Mouse (Mus musculus) forebrain, embryonic 12.5 days (tissue): ENCODE results near the gene Lactbl1. TPM values are rescaled to one million over a fixed set of nuclear protein-coding genes. Genes with fewer than 3 reads are reported as not detected.

Source experiments
- ATAC-seq: fragments of 200-750 bp; cut with Nextera tagmentation; 2 replicates; pipeline ENCODE4 v1.8.0; 2017; ENCODE audit warnings: moderate TSS enrichment; ENCODE audit not compliant: low FRiP score
- H3K27ac ChIP-seq: fragments of 300-500 bp; sonication (generic); 2 replicates; pipeline ENCODE4 v1.5.1; 2016; ENCODE audit warnings: mild to moderate bottlenecking
- H3K27me3 ChIP-seq: fragments of 300-500 bp; sonication (generic); 2 replicates; pipeline ENCODE4 v1.6.1; 2016; ENCODE audit warnings: mild to moderate bottlenecking
- H3K36me3 ChIP-seq: fragments of 300-500 bp; sonication (generic); replicated peaks from 2 replicates; pipeline ENCODE4 v1.6.1; 2016; ENCODE audit warnings: mild to moderate bottlenecking
- H3K4me1 ChIP-seq: fragments of 300-500 bp; sonication (generic); 2 replicates; pipeline ENCODE4 v1.6.1; 2016
- H3K4me2 ChIP-seq: fragments of 300-500 bp; sonication (generic); 2 replicates; pipeline ENCODE4 v1.6.1; 2016; ENCODE audit warnings: mild to moderate bottlenecking, moderate library complexity
- H3K4me3 ChIP-seq: fragments of 300-500 bp; sonication (generic); replicated peaks from 2 replicates; pipeline ENCODE4 v1.5.1; 2016; ENCODE audit warnings: mild to moderate bottlenecking
- H3K9ac ChIP-seq: fragments of 300-500 bp; sonication (generic); 2 replicates; pipeline ENCODE4 v1.6.1; 2016; ENCODE audit warnings: mild to moderate bottlenecking
- H3K9me3 ChIP-seq: fragments of 300-500 bp; sonication (generic); 2 replicates; pipeline ENCODE4 v1.6.1; 2016
- WGBS: fragments of 180-500 bp; shearing (Covaris S2); methylation state at CpG from one replicate; pipeline ENCODE4 v1.1.7; 2016; 5-methylcytosine and 5-hydroxymethylcytosine counted together
- polyA plus RNA-seq: library from polyadenylated mRNA; unstranded; fragments of >200 nt; fragmentation: Nextera tagmentation; extraction: Ambion mirVana; gene quantifications from 2 replicates; pipeline ENCODE4 v1.2.1, GENCODE M21; 2016

Gene Lactbl1
- polyA plus RNA-seq, 1 experiment from 2014 or later = 0.08 TPM

DNA sequence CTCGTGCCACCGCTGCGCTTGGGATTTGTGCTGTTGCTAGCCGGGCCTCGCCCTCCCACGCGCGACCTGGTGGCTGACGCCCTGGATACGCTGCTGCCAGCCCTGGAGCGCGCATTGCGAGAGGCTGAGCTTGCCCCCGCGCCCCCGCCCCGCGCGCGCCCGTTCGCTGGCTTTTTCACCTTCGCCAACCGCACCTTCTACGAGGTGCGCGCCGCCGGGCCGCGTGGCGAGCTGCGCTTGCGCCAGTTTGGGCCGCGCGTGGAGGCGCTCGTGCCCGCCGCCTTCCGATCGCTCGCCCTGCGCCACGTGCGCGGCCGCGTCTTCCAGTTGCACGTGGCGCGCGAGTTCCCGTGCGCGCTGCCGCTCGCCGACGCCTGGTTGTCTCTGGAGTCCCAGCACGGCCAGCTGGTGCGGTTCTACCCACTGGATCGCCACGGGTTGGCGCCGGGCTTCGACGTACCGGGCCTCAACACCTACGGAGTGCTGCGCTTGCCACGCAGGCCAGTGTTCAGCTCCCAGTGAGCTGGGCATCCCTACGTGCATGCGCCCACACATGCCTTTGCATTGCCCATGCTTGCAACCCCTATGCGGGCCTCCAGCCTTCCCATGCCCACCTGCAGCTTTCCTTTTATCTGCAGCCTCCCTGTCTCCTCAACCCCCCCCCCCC lies 15.3 kb downstream of the Lactbl1 start:
- peaks cover 38% of the 10 kb centered on the region for H3K27me3 ChIP-seq
- peak overlapping the region; percentile 78 for H3K4me2 ChIP-seq
- H3K27ac ChIP-seq = 0 out of 2 replicates have a peak overlapping the region, but pooled peaks have one; percentile 5
- H3K9me3 ChIP-seq = 0 out of 2 replicates have a peak, but pooled peaks cover 3% of the 10 kb centered on the region
- WGBS = 2% methylated on average over 72 of the region's 76 CpGs
- no peaks in the 10 kb centered on the region for H3K36me3 ChIP-seq
- H3K4me1 ChIP-seq = peaks cover 26% of the 10 kb centered on the region
- peak; percentile 55 for ATAC-seq
- peak overlapping the region; percentile 52 for H3K4me3 ChIP-seq
- peak overlapping the region; percentile 47 for H3K9ac ChIP-seq

GRCm38 (mm10) chr4:136638230-136638750 lies 15.9 kb downstream of the Lactbl1 start:
- Histone ChIP-seq H3K4me2 (peak overlapping the region; percentile 78), H3K4me3 (peak overlapping the region; percentile 52), H3K27me3 (peaks cover 38% of the 10 kb centered on the region), H3K4me1 (peaks cover 26% of the 10 kb centered on the region), H3K27ac (no peak overlapping the region), H3K9me3 (0 out of 2 replicates have a peak, but pooled peaks cover 3% of the 10 kb centered on the region), H3K36me3 (no peaks in the 10 kb centered on the region), H3K9ac (0 out of 2 replicates have a peak overlapping the region, but pooled peaks have one; percentile 17)
- peak; percentile 42 for ATAC-seq
- 24% methylated on average over 7 of the region's 7 CpGs for WGBS

DNA sequence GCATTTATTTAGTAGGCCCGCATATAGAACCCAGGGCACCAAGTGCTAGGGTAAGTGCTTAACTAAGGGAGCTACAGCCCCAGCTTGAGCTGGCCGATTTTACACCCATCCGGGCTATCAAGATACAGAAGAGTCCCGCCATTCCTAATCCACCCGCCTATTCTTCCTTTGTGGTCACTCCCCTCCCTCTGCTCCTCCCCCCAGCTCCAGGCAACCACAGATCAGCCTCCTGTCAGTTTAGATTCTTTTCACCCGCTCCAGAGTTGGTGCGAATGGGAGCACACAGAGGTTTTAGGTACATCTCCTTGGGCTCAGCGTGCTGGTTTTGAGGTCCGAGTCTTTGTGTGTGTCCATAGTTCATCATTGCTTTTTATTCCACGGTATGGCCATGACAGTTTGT lies 16.5 kb downstream of the Lactbl1 start:
- H3K9ac ChIP-seq = peak overlapping the region; percentile 17; the same call in 1 of the 2 replicates
- 0 out of 2 replicates have a peak, but pooled peaks cover 2% of the 10 kb centered on the region for H3K9me3 ChIP-seq
- peaks cover 38% of the 10 kb centered on the region for H3K27me3 ChIP-seq
- WGBS = 2% methylated on average over 10 of the region's 10 CpGs
- 0 out of 2 replicates have a peak overlapping the region, but pooled peaks have one; percentile 7 for H3K4me3 ChIP-seq
- peaks cover 26% of the 10 kb centered on the region for H3K4me1 ChIP-seq
- peak overlapping the region; percentile 78 for H3K4me2 ChIP-seq
- peak; percentile 48 for ATAC-seq
- H3K36me3 ChIP-seq = no peaks in the 10 kb centered on the region
- no peak overlapping the region for H3K27ac ChIP-seq

- peak; percentile 22; the same call in 1 of the 2 replicates for ATAC-seq
- Histone ChIP-seq H3K4me1 (peaks cover 28% of the 10 kb centered on the region), H3K4me3 (no peak overlapping the region), H3K9me3 (no peaks in the 10 kb centered on the region), H3K36me3 (peaks cover 5% of the 10 kb centered on the region; the same call in 1 of the 2 replicates), H3K4me2 (no peak overlapping the region), H3K27ac (peak overlapping the region; percentile 16; the same call in 1 of the 2 replicates), H3K9ac (peak overlapping the region; percentile 5; the same call in 1 of the 2 replicates), H3K27me3 (no peaks in the 10 kb centered on the region)
- WGBS = 13% methylated on average over 11 of the region's 11 CpGs
These were observed 26.6 kb downstream of the Lactbl1 start for GRCm38 (mm10) chr4:136648922-136649479.

GRCm38 (mm10) chr4:136649480-136650196 lies 27.2 kb downstream of the Lactbl1 start:
- H3K36me3 ChIP-seq = peaks cover 9% of the 10 kb centered on the region
- peaks cover 28% of the 10 kb centered on the region for H3K4me1 ChIP-seq
- no peaks in the 10 kb centered on the region for H3K27me3 ChIP-seq
- peak overlapping the region; percentile 16; the same call in 1 of the 2 replicates for H3K27ac ChIP-seq
- 40% methylated on average over 13 of the region's 13 CpGs for WGBS
- no peak overlapping the region for H3K4me3 ChIP-seq
- H3K9ac ChIP-seq = peak overlapping the region; percentile 5; the same call in 1 of the 2 replicates
- H3K9me3 ChIP-seq = no peaks in the 10 kb centered on the region
- ATAC-seq = no peak
- no peak overlapping the region for H3K4me2 ChIP-seq

DNA sequence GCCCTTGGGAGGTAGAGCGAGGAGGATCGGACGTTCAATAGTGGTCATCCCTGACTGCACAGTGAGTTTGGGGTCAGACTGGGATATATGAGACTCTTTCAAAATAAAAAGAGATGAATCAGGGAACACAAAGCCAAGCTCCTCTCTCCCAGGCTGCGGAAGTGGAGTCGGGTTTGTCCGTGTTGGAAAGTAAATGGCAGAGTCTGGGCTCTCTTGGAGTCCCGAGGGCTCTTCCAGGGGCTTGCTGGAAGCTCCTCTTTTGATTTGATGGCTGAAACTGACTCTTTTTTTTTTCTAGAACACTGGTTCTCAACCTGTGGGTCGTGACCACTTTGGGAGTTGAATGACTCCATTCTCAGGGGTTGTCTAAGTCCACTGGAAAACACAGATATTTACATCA lies 27.8 kb downstream of the Lactbl1 start:
- Histone ChIP-seq H3K27me3 (no peaks in the 10 kb centered on the region), H3K27ac (0 out of 2 replicates have a peak overlapping the region, but pooled peaks have one; percentile 3), H3K4me1 (peaks cover 28% of the 10 kb centered on the region), H3K9ac (no peak overlapping the region), H3K4me2 (no peak overlapping the region), H3K4me3 (no peak overlapping the region), H3K36me3 (peaks cover 15% of the 10 kb centered on the region), H3K9me3 (no peaks in the 10 kb centered on the region)
- 80% methylated on average over 8 of the region's 8 CpGs for whole genome bisulfite sequencing
- no peak for ATAC-seq

GRCm38 (mm10) chr4:136651357-136651811 lies 29.0 kb downstream of the Lactbl1 start:
- Histone ChIP-seq H3K27ac (peak overlapping the region; percentile 79; the same call in 1 of the 2 replicates), H3K27me3 (no peaks in the 10 kb centered on the region), H3K9me3 (no peaks in the 10 kb centered on the region), H3K4me3 (no peak overlapping the region), H3K36me3 (peaks cover 27% of the 10 kb centered on the region), H3K9ac (no peak overlapping the region), H3K4me2 (no peak overlapping the region), H3K4me1 (peaks cover 28% of the 10 kb centered on the region)
- WGBS = 67% methylated on average over 3 of the region's 3 CpGs
- peak; percentile 50; the same call in 1 of the 2 replicates for ATAC-seq

DNA sequence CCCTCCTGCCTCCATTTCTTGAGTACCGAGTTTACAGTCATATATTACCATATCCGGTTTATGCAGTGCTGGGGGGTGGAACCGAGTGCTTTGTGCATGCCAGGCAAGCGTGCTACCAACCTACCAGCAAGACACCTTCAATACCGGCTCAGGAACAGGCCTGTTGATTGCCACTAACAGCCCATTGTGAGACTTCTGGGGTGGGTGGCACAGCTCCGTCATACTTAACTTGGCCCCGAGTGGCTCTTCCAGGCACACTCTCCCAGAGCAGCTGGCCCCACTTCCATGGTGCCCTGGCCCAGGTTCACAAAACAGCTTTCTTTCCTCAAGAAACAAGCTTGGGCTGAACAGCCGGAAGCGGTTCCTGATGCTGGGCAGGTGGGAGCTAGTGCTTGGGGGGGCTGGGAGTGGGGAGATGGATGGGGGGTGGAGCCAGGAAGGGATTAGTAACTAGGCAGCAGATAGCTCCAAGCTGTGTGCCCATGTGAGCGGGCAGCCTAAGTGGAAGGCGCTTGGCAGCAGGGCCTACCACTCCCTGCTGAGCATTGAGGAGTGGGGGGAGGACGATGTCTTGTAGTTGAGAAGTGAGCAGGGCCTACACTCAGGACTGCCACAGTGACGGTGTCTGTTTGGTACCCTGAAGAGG lies 29.6 kb downstream of the Lactbl1 start:
- Histone ChIP-seq H3K27me3 (no peaks in the 10 kb centered on the region), H3K4me3 (no peak overlapping the region), H3K36me3 (peaks cover 33% of the 10 kb centered on the region), H3K27ac (peak overlapping the region; percentile 79), H3K9ac (no peak overlapping the region), H3K4me2 (no peak overlapping the region), H3K9me3 (no peaks in the 10 kb centered on the region), H3K4me1 (peaks cover 28% of the 10 kb centered on the region)
- WGBS = 59% methylated on average over 13 of the region's 13 CpGs
- ATAC-seq = peak; percentile 40; the same call in 1 of the 2 replicates

GRCm38 (mm10) chr4:136652528-136652910 lies 30.1 kb downstream of the Lactbl1 start:
- ATAC-seq = peak; percentile 7; the same call in 1 of the 2 replicates
- no peak overlapping the region for H3K9ac ChIP-seq

DNA sequence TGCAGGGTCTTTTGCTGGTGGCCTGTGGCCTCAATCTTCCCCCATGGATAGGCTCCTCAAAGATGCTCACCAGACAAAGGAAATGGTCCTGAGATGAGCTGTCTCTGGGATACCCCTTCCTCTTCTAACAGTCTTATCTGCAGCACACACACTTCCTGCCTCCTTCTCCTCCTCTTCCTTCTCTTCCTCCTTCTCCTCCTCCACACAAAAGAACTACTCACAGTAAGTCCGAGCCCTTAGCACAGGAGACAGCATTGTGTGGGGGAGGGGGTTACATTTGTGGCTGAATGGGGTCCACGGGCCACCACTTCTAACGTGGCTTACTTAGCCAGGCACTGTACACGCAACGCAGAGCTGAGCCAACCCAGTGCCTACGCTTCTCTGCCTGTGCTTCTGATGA lies 30.6 kb downstream of the Lactbl1 start:
- H3K27ac ChIP-seq = peak overlapping the region; percentile 79
- peaks cover 43% of the 10 kb centered on the region for H3K36me3 ChIP-seq
- WGBS = 68% methylated on average over 6 of the region's 6 CpGs

More at GRCm38 (mm10) chr4:136652528-136652910, 30.1 kb downstream of the Lactbl1 start:
- no peaks in the 10 kb centered on the region for H3K27me3 ChIP-seq
- no peak overlapping the region for H3K4me3 ChIP-seq
- H3K36me3 ChIP-seq = peaks cover 38% of the 10 kb centered on the region
- H3K9me3 ChIP-seq = no peaks in the 10 kb centered on the region
- H3K4me1 ChIP-seq = peaks cover 28% of the 10 kb centered on the region
- WGBS = 79% methylated on average over 11 of the region's 11 CpGs
- peak overlapping the region; percentile 79 for H3K27ac ChIP-seq
- H3K4me2 ChIP-seq = no peak overlapping the region

DNA sequence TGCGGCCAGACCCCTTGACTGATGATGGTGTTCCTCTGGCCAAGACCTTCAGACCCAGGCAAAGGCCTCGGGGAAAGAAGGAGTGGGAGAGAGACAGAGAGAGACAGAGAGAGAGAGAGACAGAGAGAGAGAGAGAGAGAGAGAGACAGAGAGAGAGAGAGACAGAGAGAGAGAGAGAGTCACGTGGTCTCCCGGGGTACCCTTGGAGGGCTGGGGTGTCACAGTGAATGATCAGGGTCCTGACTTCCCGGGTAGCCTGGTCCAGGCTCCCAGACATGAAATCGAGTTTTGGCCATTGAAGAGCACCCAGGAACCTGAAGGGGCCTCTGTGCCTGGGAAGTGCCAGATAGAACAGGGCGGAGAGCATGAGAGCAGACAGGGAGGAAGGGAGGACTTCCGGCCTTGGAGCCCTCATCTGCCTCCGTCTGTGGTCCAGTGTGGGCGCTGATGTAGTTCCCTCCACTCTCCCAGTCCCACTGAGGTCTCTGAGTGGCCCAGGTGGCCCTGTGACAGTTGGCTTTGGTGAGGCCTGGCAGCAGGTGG lies 31.3 kb downstream of the Lactbl1 start:
- ATAC-seq = no peak
- Histone ChIP-seq H3K4me1 (peaks cover 28% of the 10 kb centered on the region), H3K9ac (no peak overlapping the region), H3K4me2 (no peak overlapping the region), H3K36me3 (peaks cover 49% of the 10 kb centered on the region), H3K9me3 (no peaks in the 10 kb centered on the region), H3K27me3 (no peaks in the 10 kb centered on the region), H3K4me3 (no peak overlapping the region), H3K27ac (no peak overlapping the region)
- 87% methylated on average over 10 of the region's 10 CpGs for WGBS

More for the DNA sequence above, 30.6 kb downstream of the Lactbl1 start:
- H3K9ac ChIP-seq = no peak overlapping the region
- no peak overlapping the region for H3K4me3 ChIP-seq
- no peak for ATAC-seq
- no peaks in the 10 kb centered on the region for H3K27me3 ChIP-seq
- H3K9me3 ChIP-seq = no peaks in the 10 kb centered on the region
- H3K4me1 ChIP-seq = peaks cover 28% of the 10 kb centered on the region
- H3K4me2 ChIP-seq = no peak overlapping the region
